Mouse (Mus musculus) CH12.LX (cell line): ENCODE data around the gene Mospd2. TPM values are rescaled to one million over a fixed set of nuclear protein-coding genes. Genes with fewer than 3 reads are reported as not detected.

Experiments used
- DNase-seq: peaks from one replicate; pipeline ENCODE4 v3.0.0-alpha.2; 2013; ENCODE audit errors: extremely low read depth
- H3K27ac ChIP-seq: 2 replicates; pipeline ENCODE4 v1.5.1; 2012; ENCODE audit warnings: low read depth, mild to moderate bottlenecking, control low read depth, moderate library complexity; ENCODE audit not compliant: insufficient read depth
- H3K27me3 ChIP-seq: replicated peaks from 2 replicates; pipeline ENCODE3; 2012; ENCODE audit warnings: inconsistent platforms
- H3K36me3 ChIP-seq, 2 experiments: replicated peaks in 1 of 2; 2 replicates each; pipeline versions ENCODE3 to v1.6.1; 2012; ENCODE audit warnings: inconsistent platforms in 1 of 2, low read length in 1 of 2, mild to moderate bottlenecking in 1 of 2, mixed read lengths in 1 of 2, moderate library complexity in 1 of 2; ENCODE audit not compliant: control insufficient read depth in 1 of 2, insufficient read depth in 1 of 2
- H3K4me1 ChIP-seq, 2 experiments: 2 replicates each; pipeline ENCODE4 v1.6.1; 2012; ENCODE audit warnings: inconsistent platforms in 1 of 2, moderate library complexity in 1 of 2; ENCODE audit not compliant: insufficient read depth in 2 of 2, control insufficient read depth in 1 of 2
- H3K4me2 ChIP-seq: 2 replicates; pipeline ENCODE4 v1.6.1; 2012; ENCODE audit warnings: low read depth, mild to moderate bottlenecking, control low read depth; ENCODE audit not compliant: poor library complexity, insufficient read depth, severe bottlenecking
- H3K4me3 ChIP-seq, 3 experiments: fragments of 150-350 bp in 1 of 3; sonication (generic) in 1 of 3; replicated peaks in 1 of 3; 2 replicates each; pipeline versions ENCODE3 to v1.5.1; 2011 to 2012; ENCODE audit warnings: low read depth in 2 of 3, low read length in 2 of 3, mild to moderate bottlenecking in 2 of 3, moderate library complexity in 2 of 3, control low read depth in 1 of 3, improper control_type of control experiment in 1 of 3, inconsistent platforms in 1 of 3, mixed read lengths in 1 of 3; ENCODE audit not compliant: poor library complexity in 1 of 3
- H3K79me2 ChIP-seq: replicated peaks from 2 replicates; pipeline ENCODE4 v1.6.1; 2012; ENCODE audit warnings: mild to moderate bottlenecking, moderate library complexity; ENCODE audit not compliant: control insufficient read depth, poor library complexity, insufficient read depth, severe bottlenecking; ENCODE audit errors: extremely low read depth
- H3K9ac ChIP-seq: 2 replicates; pipeline ENCODE4 v1.6.1; 2012; ENCODE audit warnings: low read depth, mild to moderate bottlenecking, control low read depth, moderate library complexity; ENCODE audit not compliant: insufficient read depth
- H3K9me3 ChIP-seq: replicated peaks from 2 replicates; pipeline ENCODE3; 2012; ENCODE audit warnings: low read length, inconsistent platforms, mixed read lengths
- BHLHE40 ChIP-seq: IDR thresholded peaks from 2 replicates; pipeline ENCODE4 v1.6.1; 2011; ENCODE audit warnings: mild to moderate bottlenecking, low read depth, low read length, improper control_type of control experiment
- CHD1 ChIP-seq: IDR thresholded peaks from 2 replicates; pipeline ENCODE4 v1.6.1; 2012; ENCODE audit warnings: low read depth, low read length, improper control_type of control experiment, inconsistent platforms
- CHD2 ChIP-seq: IDR thresholded peaks from 2 replicates; pipeline ENCODE4 v1.6.1; 2011; ENCODE audit warnings: low read length, improper control_type of control experiment
- CTCF ChIP-seq, 2 experiments: IDR thresholded peaks in 1 of 2; conservative IDR thresholded peaks in 1 of 2; 2 replicates each; pipeline ENCODE4 v1.5.1; 2011 to 2012; ENCODE audit warnings: low read depth in 2 of 2, low read length in 2 of 2, improper control_type of control experiment in 1 of 2, inconsistent platforms in 1 of 2, mild to moderate bottlenecking in 1 of 2, moderate library complexity in 1 of 2
- E2F4 ChIP-seq: IDR thresholded peaks from 2 replicates; pipeline ENCODE4 v1.6.1; 2011; ENCODE audit warnings: low read depth, low read length, improper control_type of control experiment; ENCODE audit not compliant: insufficient replicate concordance
- ELF1 ChIP-seq: IDR thresholded peaks from 2 replicates; pipeline ENCODE4 v1.6.1; 2014; ENCODE audit warnings: low read depth, mild to moderate bottlenecking, inconsistent platforms, low read length, improper control_type of control experiment
- EP300 ChIP-seq: IDR thresholded peaks from 2 replicates; pipeline ENCODE4 v1.6.1; 2011; ENCODE audit warnings: low read length, improper control_type of control experiment
- ETS1 ChIP-seq: conservative IDR thresholded peaks from 2 replicates; pipeline ENCODE4 v1.6.1; 2012; ENCODE audit warnings: low read depth, mild to moderate bottlenecking, inconsistent platforms, low read length, improper control_type of control experiment, moderate library complexity
- GABPA ChIP-seq: IDR thresholded peaks from 2 replicates; pipeline ENCODE4 v1.6.1; 2012; ENCODE audit warnings: low read depth, low read length, improper control_type of control experiment, inconsistent platforms; ENCODE audit not compliant: insufficient replicate concordance
- HCFC1 ChIP-seq: IDR thresholded peaks from 2 replicates; pipeline ENCODE4 v1.6.1; 2012; ENCODE audit warnings: low read depth, mild to moderate bottlenecking, inconsistent platforms, low read length, improper control_type of control experiment
- IRF4 ChIP-seq: IDR thresholded peaks from 2 replicates; pipeline ENCODE4 v1.6.1; 2014; ENCODE audit warnings: low read depth, mild to moderate bottlenecking, inconsistent platforms, low read length, improper control_type of control experiment
- JUN ChIP-seq: IDR thresholded peaks from 2 replicates; pipeline ENCODE4 v1.6.1; 2011; ENCODE audit warnings: low read depth, mild to moderate bottlenecking, low read length, improper control_type of control experiment, moderate library complexity; ENCODE audit not compliant: insufficient read depth
- JUND ChIP-seq: conservative IDR thresholded peaks from 2 replicates; pipeline ENCODE4 v1.6.1; 2011; ENCODE audit warnings: low read depth, low read length, improper control_type of control experiment
- KAT2A ChIP-seq: IDR thresholded peaks from 2 replicates; pipeline ENCODE4 v1.6.1; 2012; ENCODE audit warnings: low read length, improper control_type of control experiment, inconsistent platforms; ENCODE audit not compliant: insufficient replicate concordance
- MAFK ChIP-seq: IDR thresholded peaks from 2 replicates; pipeline ENCODE4 v1.6.1; 2011; ENCODE audit warnings: low read length, improper control_type of control experiment; ENCODE audit not compliant: insufficient replicate concordance
- MAX ChIP-seq: IDR thresholded peaks from 2 replicates; pipeline ENCODE4 v1.6.1; 2011; ENCODE audit warnings: low read length, improper control_type of control experiment
- MAZ ChIP-seq: IDR thresholded peaks from 2 replicates; pipeline ENCODE4 v1.6.1; 2012; ENCODE audit warnings: low read depth, mild to moderate bottlenecking, inconsistent platforms, low read length, improper control_type of control experiment, moderate library complexity
- MEF2A ChIP-seq: IDR thresholded peaks from 2 replicates; pipeline ENCODE4 v1.6.1; 2014; ENCODE audit warnings: low read depth, mild to moderate bottlenecking, inconsistent platforms, low read length, improper control_type of control experiment, borderline replicate concordance
- MXI1 ChIP-seq: IDR thresholded peaks from 2 replicates; pipeline ENCODE4 v1.6.1; 2011; ENCODE audit warnings: mild to moderate bottlenecking, low read depth, low read length, improper control_type of control experiment
- MYC ChIP-seq: IDR thresholded peaks from 2 replicates; pipeline ENCODE4 v1.6.1; 2011; ENCODE audit warnings: low read depth, mild to moderate bottlenecking, improper control_type of control experiment, low read length
- NELFE ChIP-seq: IDR thresholded peaks from 2 replicates; pipeline ENCODE4 v1.6.1; 2011; ENCODE audit warnings: low read depth, low read length, improper control_type of control experiment
- NRF1 ChIP-seq: IDR thresholded peaks from 2 replicates; pipeline ENCODE4 v1.6.1; 2014; ENCODE audit warnings: low read depth, mild to moderate bottlenecking, inconsistent platforms, low read length, improper control_type of control experiment, moderate library complexity
- PAX5 ChIP-seq: IDR thresholded peaks from 2 replicates; pipeline ENCODE4 v1.6.1; 2012; ENCODE audit warnings: low read length, inconsistent platforms, mixed read lengths
- POLR2A ChIP-seq: IDR thresholded peaks from 2 replicates; pipeline ENCODE4 v1.6.1; 2011; ENCODE audit warnings: low read depth, mild to moderate bottlenecking, improper control_type of control experiment, low read length
- POLR2AphosphoS2 ChIP-seq: IDR thresholded peaks from 2 replicates; pipeline ENCODE4 v1.6.1; 2011; ENCODE audit warnings: low read depth, low read length, improper control_type of control experiment
- RAD21 ChIP-seq: IDR thresholded peaks from 2 replicates; pipeline ENCODE4 v1.6.1; 2011; ENCODE audit warnings: low read depth, mild to moderate bottlenecking, low read length, improper control_type of control experiment, moderate library complexity
- RCOR1 ChIP-seq: conservative IDR thresholded peaks from 2 replicates; pipeline ENCODE4 v1.6.1; 2012; ENCODE audit warnings: low read depth, mild to moderate bottlenecking, inconsistent platforms, low read length, improper control_type of control experiment
- SIN3A ChIP-seq: IDR thresholded peaks from 2 replicates; pipeline ENCODE4 v1.6.1; 2012; ENCODE audit warnings: low read length, improper control_type of control experiment, inconsistent platforms
- SMC3 ChIP-seq: IDR thresholded peaks from 2 replicates; pipeline ENCODE4 v1.6.1; 2011; ENCODE audit warnings: low read depth, low read length, improper control_type of control experiment
- TBP ChIP-seq: conservative IDR thresholded peaks from 2 replicates; pipeline ENCODE4 v1.6.1; 2011; ENCODE audit warnings: low read depth, low read length, improper control_type of control experiment
- TCF12 ChIP-seq: IDR thresholded peaks from 2 replicates; pipeline ENCODE4 v1.6.1; 2014; ENCODE audit warnings: low read depth, mild to moderate bottlenecking, inconsistent platforms, low read length, improper control_type of control experiment
- UBTF ChIP-seq: IDR thresholded peaks from 2 replicates; pipeline ENCODE4 v1.6.1; 2012; ENCODE audit warnings: low read depth, mild to moderate bottlenecking, inconsistent platforms, low read length, improper control_type of control experiment, moderate library complexity
- USF1 ChIP-seq: IDR thresholded peaks from 2 replicates; pipeline ENCODE4 v1.6.1; 2014; ENCODE audit warnings: low read depth, mild to moderate bottlenecking, inconsistent platforms, low read length, improper control_type of control experiment
- USF2 ChIP-seq: conservative IDR thresholded peaks from 2 replicates; pipeline ENCODE4 v1.6.1; 2011; ENCODE audit warnings: low read depth, low read length, improper control_type of control experiment
- ZC3H11A ChIP-seq: IDR thresholded peaks from 2 replicates; pipeline ENCODE4 v1.6.1; 2012; ENCODE audit warnings: low read depth, mild to moderate bottlenecking, inconsistent platforms, low read length, improper control_type of control experiment
- ZKSCAN1 ChIP-seq: IDR thresholded peaks from 2 replicates; pipeline ENCODE4 v1.6.1; 2012; ENCODE audit warnings: low read depth, inconsistent platforms, low read length, improper control_type of control experiment, borderline replicate concordance
- ZMIZ1 ChIP-seq: IDR thresholded peaks from 2 replicates; pipeline ENCODE4 v1.6.1; 2012; ENCODE audit warnings: low read depth, mild to moderate bottlenecking, inconsistent platforms, low read length, improper control_type of control experiment
- ZNF384 ChIP-seq: IDR thresholded peaks from 2 replicates; pipeline ENCODE4 v1.6.1; 2012; ENCODE audit warnings: low read depth, low read length, improper control_type of control experiment, inconsistent platforms
- dilution Hi-C: fragments of 300-500 bp; cut with MboI; formaldehyde crosslinking; loops from 2 replicates; pipeline ENCODE4 v1.14.3; 2020; ENCODE audit warnings: low sequenced_read_pairs; ENCODE audit not compliant: extremely low pct_unique_long_range_greater_than_20kb, extremely low pct_ligation_motif_present
- in situ Hi-C: fragments of 300-500 bp; cut with MboI; formaldehyde crosslinking; loops from 3 replicates; pipeline ENCODE4 v1.14.3; 2019; ENCODE audit warnings: low sequenced_read_pairs, low pct_ligation_motif_present, low pct_unique_long_range_greater_than_20kb, mixed read lengths
- polyA plus RNA-seq: library from polyadenylated mRNA; unstranded; fragments of >175 nt; gene quantifications from 2 replicates; pipeline ENCODE4 v1.2.1, GENCODE M21; 2012; ENCODE audit warnings: low read depth; ENCODE audit not compliant: insufficient read length
- total RNA-seq, 2 experiments: library from RNA; depleted of rRNA; stranded (reverse); fragments of 300-350 nt in 1 of 2; fragments of >200 nt in 1 of 2; gene quantifications; 2 replicates each; pipeline ENCODE4 v1.2.3; 2012 to 2014

Gene Mospd2
- total RNA-seq (2012; rRNA removed) (8.7 and 9.0 TPM in 2 replicates), total RNA-seq (2014; rRNA removed) (15.9 and 16.6 TPM in 2 replicates), polyA plus RNA-seq (7.6 and 8.0 TPM in 2 replicates)

- Histone ChIP-seq H3K27ac (peak within 1 kb of the TSS; percentile 58; the same call in 1 of the 2 replicates), H3K4me2 (peak within 1 kb of the TSS; percentile 50), H3K9me3 (no peaks in the 10 kb centered on the region), H3K36me3 (peaks cover 0 to 6% of the 10 kb centered on the region in 2 experiments), H3K9ac (peak within 1 kb of the TSS; percentile 63; the same call in 1 of the 2 replicates), H3K4me1 (no peaks in the 10 kb centered on the region; a peak in 1 of 4 replicates), H3K79me2 (no peaks in the 10 kb centered on the region), H3K4me3 (peak within 1 kb of the TSS; percentile 65 to 97 (median 72)), H3K27me3 (no peaks in the 10 kb centered on the region)
- DNase-seq = peak; percentile 92
- in situ Hi-C loops (no loop called here), dilution Hi-C loops (no loop called here)
- no peak for TF ChIP-seq ZNF384
- TF ChIP-seq NELFE = peak; percentile 38; the same call in 1 of the 2 replicates
- TF ChIP-seq POLR2AphosphoS2 = no peak
- TF ChIP-seq EP300 = no peak
- TF ChIP-seq NRF1 = 0 out of 2 replicates have a peak, but pooled peaks have one; percentile 11
- peak; percentile 82 for TF ChIP-seq BHLHE40
- no peak for TF ChIP-seq MAX
- peak; percentile 39 for TF ChIP-seq USF1
- TF ChIP-seq MYC = no peak
- no peak for TF ChIP-seq RAD21
- TF ChIP-seq TBP = 0 out of 2 replicates have a peak, but pooled peaks have one; percentile 45
- TF ChIP-seq MAZ = no peak
- peak; percentile 54; the same call in 1 of the 2 replicates for TF ChIP-seq CHD2
- peak; percentile 89 for TF ChIP-seq MXI1
- no peak for TF ChIP-seq SMC3
- no peak for TF ChIP-seq USF2
- TF ChIP-seq CTCF (conservative IDR thresholded peaks at IDR 0.05 in 1 of 2, IDR thresholded peaks at IDR 0.05 in 1 of 2; ENCODE audit: low read depth in 2 of 2, low read length in 2 of 2) = no peak
- TF ChIP-seq JUN = no peak
- 0 out of 2 replicates have a peak, but pooled peaks have one; percentile 10 for TF ChIP-seq TCF12
- TF ChIP-seq KAT2A = no peak
- TF ChIP-seq ELF1 = peak; percentile 76
- no peak for TF ChIP-seq MEF2A
- TF ChIP-seq IRF4 = no peak; the same call in 1 of the 2 replicates
- TF ChIP-seq UBTF = no peak
- peak; percentile 70 for TF ChIP-seq POLR2A
- no peak for TF ChIP-seq ZC3H11A
- TF ChIP-seq GABPA = no peak
- TF ChIP-seq MAFK = no peak
- no peak for TF ChIP-seq ZKSCAN1
- TF ChIP-seq SIN3A = peak; percentile 50
- TF ChIP-seq PAX5 = no peak
- TF ChIP-seq RCOR1 = no peak
- peak; percentile 44; the same call in 1 of the 2 replicates for TF ChIP-seq ZMIZ1
- TF ChIP-seq E2F4 = peak; percentile 38; the same call in 1 of the 2 replicates
- TF ChIP-seq ETS1 = no peak
- peak; percentile 51 for TF ChIP-seq HCFC1
- no peak for TF ChIP-seq JUND
- no peak for TF ChIP-seq CHD1
Measured at GRCm38 (mm10) chrX:164980193-164980775, at the start of gene Mospd2, which contains the start of gene Fancb. Mospd2 (minus strand) TSS chrX:164980375. Fancb (plus strand) TSS chrX:164980592.
